Mouse (Mus musculus): ENCODE data around the gene Gm4303. TPM values are rescaled to one million over a fixed set of nuclear protein-coding genes. Genes with fewer than 3 reads are reported as not detected.

Gm4303 gene
- polyA plus RNA-seq, 1 experiment from 2014 or later = not detected

Other genes with a start within 250 kb of the Gm4303 start
- gene Gm4301, start 10.3 kb upstream of the Gm4303 start, polyA plus RNA-seq (2014; fragmentation: Nextera tagmentation; extraction: Ambion mirVana) = not detected in 2 replicates
- not detected in 2 replicates for gene Gm4302, start 5.1 kb upstream of the Gm4303 start, polyA plus RNA-seq (2014; fragmentation: Nextera tagmentation; extraction: Ambion mirVana)
- not detected in 2 replicates for gene Gm4305, start 5.1 kb downstream of the Gm4303 start, polyA plus RNA-seq (2014; fragmentation: Nextera tagmentation; extraction: Ambion mirVana)
- gene Gm4307, start 15.4 kb downstream of the Gm4303 start, polyA plus RNA-seq (2014; fragmentation: Nextera tagmentation; extraction: Ambion mirVana) = not detected in 2 replicates
- gene Gm4312, start 36.6 kb downstream of the Gm4303 start, polyA plus RNA-seq (2014; fragmentation: Nextera tagmentation; extraction: Ambion mirVana) = not detected in 2 replicates
- 23.6 and 26.6 TPM in 2 replicates for gene Tmtc3, start 141.4 kb downstream of the Gm4303 start, polyA plus RNA-seq (2014; fragmentation: Nextera tagmentation; extraction: Ambion mirVana)
- 5.3 and 6.0 TPM in 2 replicates for gene Cep290, start 141.6 kb downstream of the Gm4303 start, polyA plus RNA-seq (2014; fragmentation: Nextera tagmentation; extraction: Ambion mirVana)
- 7.7 and 9.9 TPM in 2 replicates for gene 4930430F08Rik, start 244.5 kb downstream of the Gm4303 start, polyA plus RNA-seq (2014; fragmentation: Nextera tagmentation; extraction: Ambion mirVana)
- gene 1700017N19Rik, start 244.5 kb downstream of the Gm4303 start, polyA plus RNA-seq (2014; fragmentation: Nextera tagmentation; extraction: Ambion mirVana) = not detected in 2 replicates

Data from intestine, embryonic 14.5 days (tissue).